Mouse (Mus musculus) layer of hippocampus, postnatal 14 days (tissue): ENCODE data around the gene Sema5b. TPM values are rescaled to one million over a fixed set of nuclear protein-coding genes. Genes with fewer than 3 reads are reported as not detected.

Experiments used
- DNase-seq, 2 experiments: peaks; one replicate each; pipeline ENCODE4 v3.0.0; 2021 to 2022; ENCODE audit warnings: low spot score in 2 of 2, mixed read lengths in 1 of 2
- total RNA-seq, 2 experiments: library from RNA; stranded (reverse); gene quantifications; 2 replicates each; pipeline ENCODE4 v1.2.3; 2021

Sema5b gene
- total RNA-seq, 2 experiments from 2014 or later, result 20.7 to 21.7 TPM

- peak in 1 of 2 experiments; percentile 22 for DNase-seq
Observed at GRCm38 (mm10) chr16:35703763-35704679, 163.1 kb downstream of the Sema5b start.

GRCm38 (mm10) chr16:35704796-35705195 lies 163.9 kb downstream of the Sema5b start:
- DNase-seq, result no peak

- DNase-seq, result no peak
Observed at GRCm38 (mm10) chr16:35707004-35707403, 166.1 kb downstream of the Sema5b start.

GRCm38 (mm10) chr16:35711004-35711403 lies 170.1 kb downstream of the Sema5b start:
- peak in 1 of 2 experiments; percentile 37 for DNase-seq

GRCm38 (mm10) chr16:35713606-35714005 lies 172.7 kb downstream of the Sema5b start:
- no peak for DNase-seq

Other genes starting within 250 kb of the Sema5b start
- gene Sec22a, start 177.2 kb upstream of the Sema5b start, total RNA-seq, result 10 to 100 TPM; 18.1 to 18.5 TPM
- 1 to 10 TPM; 3.5 to 4.4 TPM for gene Pdia5, start 50.3 kb upstream of the Sema5b start, total RNA-seq
- 10 to 100 TPM; 84.2 to 88.6 TPM for gene Dirc2, start 228.2 kb downstream of the Sema5b start, total RNA-seq
- gene Hspbap1, start 229.2 kb downstream of the Sema5b start, total RNA-seq, result 1 to 10 TPM; 5.2 to 5.7 TPM